Mouse (Mus musculus) stomach, postnatal 0 days (tissue): ENCODE results near the gene Tnnt2. TPM values are rescaled to one million over a fixed set of nuclear protein-coding genes. Genes with fewer than 3 reads are reported as not detected.
A peak's percentile ranks its signal among the peaks of the same experiment; 100 is the strongest.

ENCODE experiments used
- ATAC-seq: fragments of 200-750 bp; cut with Nextera tagmentation; 2 replicates; pipeline ENCODE4 v1.8.0; 2017; ENCODE audit not compliant: low FRiP score, low TSS enrichment
- DNase-seq: peaks from one replicate; pipeline ENCODE4 v3.0.0-alpha.2; 2016; ENCODE audit warnings: low spot score
- H3K27ac ChIP-seq: fragments of 300-500 bp; sonication (generic); replicated peaks from 2 replicates; pipeline ENCODE4 v1.5.1; 2014; ENCODE audit warnings: mild to moderate bottlenecking, control low read depth
- H3K27me3 ChIP-seq: fragments of 300-500 bp; sonication (generic); 2 replicates; pipeline ENCODE4 v1.6.1; 2014; ENCODE audit warnings: low read length; ENCODE audit not compliant: control insufficient read depth, insufficient read depth
- H3K36me3 ChIP-seq: fragments of 300-500 bp; sonication (generic); 2 replicates; pipeline ENCODE4 v1.6.1; 2014; ENCODE audit warnings: low read length, mixed read lengths; ENCODE audit not compliant: control insufficient read depth, insufficient read depth
- H3K4me1 ChIP-seq: fragments of 300-500 bp; sonication (generic); replicated peaks from 2 replicates; pipeline ENCODE4 v1.6.1; 2014; ENCODE audit warnings: antibody characterized with exemption; ENCODE audit not compliant: control insufficient read depth, insufficient read depth
- H3K4me2 ChIP-seq: fragments of 300-500 bp; sonication (generic); replicated peaks from 2 replicates; pipeline ENCODE4 v1.6.1; 2014; ENCODE audit warnings: low read depth, mild to moderate bottlenecking, control low read depth, moderate library complexity
- H3K4me3 ChIP-seq: fragments of 300-500 bp; sonication (generic); 2 replicates; pipeline ENCODE4 v1.5.1; 2014; ENCODE audit warnings: low read depth, low read length, control low read depth
- H3K9ac ChIP-seq: fragments of 300-500 bp; sonication (generic); 2 replicates; pipeline ENCODE4 v1.6.1; 2014; ENCODE audit warnings: mild to moderate bottlenecking, low read length, control low read depth, mixed read lengths
- H3K9me3 ChIP-seq: fragments of 300-500 bp; sonication (generic); 2 replicates; pipeline ENCODE4 v1.6.1; 2016; ENCODE audit warnings: low read length; ENCODE audit not compliant: control insufficient read depth
- CTCF ChIP-seq: IDR thresholded peaks from 2 replicates; pipeline ENCODE4 v1.5.1; 2016; ENCODE audit warnings: antibody characterized with exemption, low read depth, mild to moderate bottlenecking, moderate library complexity
- EP300 ChIP-seq: optimal IDR thresholded peaks from 2 replicates; pipeline ENCODE3; 2016; ENCODE audit warnings: antibody characterized with exemption
- WGBS: fragments of 180-500 bp; shearing (Covaris S2); extraction: QIAGEN DNeasy Blood & Tissue Kit; methylation state at CpG from one replicate; pipeline ENCODE4 v1.1.7; 2014; 5-methylcytosine and 5-hydroxymethylcytosine counted together
- polyA plus RNA-seq: library from polyadenylated mRNA; unstranded; fragments of >200 nt; fragmentation: Nextera tagmentation; extraction: Ambion mirVana; gene quantifications from 2 replicates; pipeline ENCODE4 v1.2.1, GENCODE M21; 2015

Tnnt2 gene
- polyA plus RNA-seq, 1 experiment from 2014 or later: 36.4 TPM

GRCm38 (mm10) chr1:135892764-135893163 is 56.6 kb downstream of the Tnnt2 start:
- no peak for TF ChIP-seq CTCF
- no peak for TF ChIP-seq EP300
- WGBS: 79% methylated on average over 6 of the region's 6 CpGs

DNA sequence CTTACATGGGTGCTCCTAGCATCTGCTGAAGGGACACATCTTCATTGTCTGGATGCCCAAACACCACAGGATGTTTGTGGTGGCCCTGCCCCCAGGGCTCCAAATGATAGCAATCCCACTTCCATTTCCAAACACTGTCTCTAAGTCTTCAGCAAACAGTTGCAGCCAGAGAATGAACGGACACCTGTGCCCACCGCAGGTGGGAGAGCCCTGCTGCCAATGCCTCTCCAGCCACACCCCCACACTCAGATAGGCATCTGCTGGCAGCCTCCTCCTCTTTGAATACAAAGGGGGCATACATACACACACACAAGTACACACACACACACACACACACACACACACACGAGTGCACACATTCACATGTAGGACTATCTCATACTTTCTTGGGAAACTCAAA is 57.2 kb downstream of the Tnnt2 start:
- ATAC-seq: no peak
- H3K27ac ChIP-seq: no peak overlapping the region; the same call in 1 of the 2 replicates

More at GRCm38 (mm10) chr1:135892764-135893163, 56.6 kb downstream of the Tnnt2 start:
- Histone ChIP-seq H3K27me3 (no peaks in the 10 kb centered on the region), H3K9ac (no peak overlapping the region), H3K36me3 (no peaks in the 10 kb centered on the region), H3K4me2 (no peak overlapping the region), H3K4me1 (0 out of 2 replicates have a peak, but pooled peaks cover 2% of the 10 kb centered on the region), H3K27ac (peak overlapping the region; percentile 30; the same call in 1 of the 2 replicates), H3K9me3 (no peaks in the 10 kb centered on the region), H3K4me3 (no peak overlapping the region)
- no peak for ATAC-seq
- DNase-seq: no peak

DNA sequence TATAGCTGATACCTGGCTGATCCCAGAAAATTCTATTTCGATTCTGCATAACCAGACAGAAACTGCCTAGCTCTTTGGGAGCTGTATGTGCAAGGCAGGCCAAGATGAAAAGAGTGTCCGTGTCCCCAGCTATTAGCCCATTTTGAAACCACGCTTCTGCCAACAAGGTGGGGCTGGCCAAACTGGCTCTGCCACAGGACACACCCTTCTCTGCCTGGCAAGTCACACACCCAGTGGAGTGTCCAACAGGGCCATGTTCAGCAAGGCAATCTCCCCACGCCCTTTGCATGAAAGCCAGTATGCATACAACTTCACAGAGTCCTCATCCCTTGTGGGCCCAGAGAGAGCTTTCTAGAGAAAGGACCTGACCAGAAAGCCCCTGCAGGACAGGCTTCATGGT is 59.2 kb downstream of the Tnnt2 start:
- 52% methylated on average over 4 of the region's 4 CpGs for WGBS
- H3K9ac ChIP-seq: no peak overlapping the region
- H3K27ac ChIP-seq: peak overlapping the region; percentile 56
- H3K9me3 ChIP-seq: no peaks in the 10 kb centered on the region
- H3K27me3 ChIP-seq: no peaks in the 10 kb centered on the region
- no peak overlapping the region for H3K4me3 ChIP-seq
- 0 out of 2 replicates have a peak, but pooled peaks cover 2% of the 10 kb centered on the region for H3K4me1 ChIP-seq
- TF ChIP-seq EP300 (peak; percentile 36), CTCF (no peak)
- no peak overlapping the region for H3K4me2 ChIP-seq
- DNase-seq (peak; percentile 54), ATAC-seq (peak; percentile 56; the same call in 1 of the 2 replicates)
- H3K36me3 ChIP-seq: no peaks in the 10 kb centered on the region

More for the DNA sequence above, 57.2 kb downstream of the Tnnt2 start:
- no peak for DNase-seq
- no peaks in the 10 kb centered on the region for H3K36me3 ChIP-seq
- 60% methylated on average over 3 of the region's 3 CpGs for WGBS
- no peak overlapping the region for H3K4me3 ChIP-seq
- TF ChIP-seq EP300: no peak
- TF ChIP-seq CTCF: no peak
- no peaks in the 10 kb centered on the region for H3K27me3 ChIP-seq
- H3K4me1 ChIP-seq: 0 out of 2 replicates have a peak, but pooled peaks cover 2% of the 10 kb centered on the region
- no peak overlapping the region for H3K9ac ChIP-seq
- no peak overlapping the region for H3K4me2 ChIP-seq
- H3K9me3 ChIP-seq: no peaks in the 10 kb centered on the region

- Histone ChIP-seq H3K27me3 (no peaks in the 10 kb centered on the region), H3K4me2 (no peak overlapping the region), H3K9me3 (no peaks in the 10 kb centered on the region), H3K36me3 (no peaks in the 10 kb centered on the region), H3K27ac (no peak overlapping the region), H3K4me3 (no peak overlapping the region), H3K9ac (no peak overlapping the region), H3K4me1 (0 out of 2 replicates have a peak, but pooled peaks cover 2% of the 10 kb centered on the region)
- DNase-seq: no peak
- 78% methylated on average over 6 of the region's 6 CpGs for WGBS
- no peak for TF ChIP-seq CTCF
- TF ChIP-seq EP300: no peak
- no peak for ATAC-seq
Measured at GRCm38 (mm10) chr1:135899295-135899694, 63.1 kb downstream of the Tnnt2 start.

GRCm38 (mm10) chr1:135899991-135900515 is 63.9 kb downstream of the Tnnt2 start:
- no peak for DNase-seq
- Histone ChIP-seq H3K9ac (no peak overlapping the region), H3K27me3 (no peaks in the 10 kb centered on the region), H3K4me1 (0 out of 2 replicates have a peak, but pooled peaks cover 2% of the 10 kb centered on the region), H3K27ac (peak overlapping the region; percentile 77), H3K4me3 (no peak overlapping the region), H3K36me3 (no peaks in the 10 kb centered on the region), H3K9me3 (no peaks in the 10 kb centered on the region), H3K4me2 (no peak overlapping the region)
- TF ChIP-seq EP300 (no peak), CTCF (no peak)
- WGBS: 42% methylated on average over 7 of the region's 7 CpGs
- ATAC-seq: no peak

Other genes with a start within 250 kb of the Tnnt2 start
- 3.7 and 3.9 TPM in 2 replicates for gene Nav1, start 229.1 kb upstream of the Tnnt2 start, polyA plus RNA-seq
- 418 and 496 TPM in 2 replicates for gene Csrp1, start 116.3 kb upstream of the Tnnt2 start, polyA plus RNA-seq
- gene Phlda3, start 70.2 kb upstream of the Tnnt2 start, polyA plus RNA-seq: 91.1 and 92.2 TPM in 2 replicates
- 4.2 and 6.8 TPM in 2 replicates for gene Tnni1, start 56.9 kb upstream of the Tnnt2 start, polyA plus RNA-seq
- 128 and 140 TPM in 2 replicates for gene Lad1, start 17.8 kb upstream of the Tnnt2 start, polyA plus RNA-seq
- gene Pkp1, start 82.9 kb downstream of the Tnnt2 start, polyA plus RNA-seq: 29.8 and 34.2 TPM in 2 replicates
- gene Igfn1, start 170.0 kb downstream of the Tnnt2 start, polyA plus RNA-seq: 0.02 and 0.04 TPM in 2 replicates
- 65.9 and 66.1 TPM in 2 replicates for gene Tmem9, start 171.8 kb downstream of the Tnnt2 start, polyA plus RNA-seq
- 0.18 TPM in 1 of 2 replicates, not detected in the other for gene Ascl5, start 214.4 kb downstream of the Tnnt2 start, polyA plus RNA-seq
- 0.18 TPM in 1 of 2 replicates, not detected in the other for gene Cacna1s, start 216.4 kb downstream of the Tnnt2 start, polyA plus RNA-seq